Mouse (Mus musculus): ENCODE measurements at regions not wholly inside any gene's neighbourhood (a gene's known extent, or its start where the extent isn't known, plus 50 kb on each side); places are given as distances from the start of the nearest gene placed in this dataset.

GRCm38 (mm10) chr19:37492572-37492971 lies 57.6 kb upstream of the Exoc6 start:
- H3K9me3 ChIP-seq (ENCODE audit: low read depth, low read length), result no peaks in the 10 kb centered on the region
- H3K27me3 ChIP-seq (ENCODE audit: insufficient read depth, low read length), result no peaks in the 10 kb centered on the region; the same call in 1 of the 2 replicates
- 53% methylated on average over 2 of the region's 2 CpGs for WGBS
- no peak for DNase-seq
- TF ChIP-seq CTCF (IDR thresholded peaks at IDR 0.05; ENCODE audit: low read depth), result no peak
- no peaks in the 10 kb centered on the region for H3K4me1 ChIP-seq (ENCODE audit: insufficient read depth)
- no peak overlapping the region for H3K27ac ChIP-seq (ENCODE audit: low read depth)
- no peak overlapping the region for H3K9ac ChIP-seq
- H3K4me2 ChIP-seq, result no peak overlapping the region
- H3K4me3 ChIP-seq (ENCODE audit: low read depth, low read length), result no peak overlapping the region
- ATAC-seq (ENCODE audit: insufficient read depth), result no peak
- no peaks in the 10 kb centered on the region for H3K36me3 ChIP-seq (ENCODE audit: insufficient read depth)

GRCm38 (mm10) chr19:37493378-37493777 lies 56.8 kb upstream of the Exoc6 start:
- H3K27me3 ChIP-seq (ENCODE audit: insufficient read depth, low read length), result no peaks in the 10 kb centered on the region; the same call in 1 of the 2 replicates
- no peak for ATAC-seq (ENCODE audit: insufficient read depth)
- no peak overlapping the region for H3K4me3 ChIP-seq (ENCODE audit: low read depth, low read length)
- no peak for TF ChIP-seq CTCF (IDR thresholded peaks at IDR 0.05; ENCODE audit: low read depth)
- DNase-seq, result no peak
- WGBS, result 24% methylated on average over 9 of the region's 9 CpGs
- H3K9ac ChIP-seq, result no peak overlapping the region
- H3K4me1 ChIP-seq (ENCODE audit: insufficient read depth), result no peaks in the 10 kb centered on the region
- H3K27ac ChIP-seq (ENCODE audit: low read depth), result no peak overlapping the region
- H3K9me3 ChIP-seq (ENCODE audit: low read depth, low read length), result no peaks in the 10 kb centered on the region
- no peaks in the 10 kb centered on the region for H3K36me3 ChIP-seq (ENCODE audit: insufficient read depth)
- H3K4me2 ChIP-seq, result no peak overlapping the region

- Histone ChIP-seq H3K36me3 (ENCODE audit: insufficient read depth) (no peaks in the 10 kb centered on the region), H3K27me3 (ENCODE audit: insufficient read depth, low read length) (no peaks in the 10 kb centered on the region; the same call in 1 of the 2 replicates), H3K4me1 (ENCODE audit: insufficient read depth) (no peaks in the 10 kb centered on the region), H3K4me2 (no peak overlapping the region), H3K9me3 (ENCODE audit: low read depth, low read length) (no peaks in the 10 kb centered on the region), H3K9ac (no peak overlapping the region), H3K27ac (ENCODE audit: low read depth) (peak overlapping the region; percentile 42; the same call in 1 of the 2 replicates), H3K4me3 (ENCODE audit: low read depth, low read length) (no peak overlapping the region)
- no peak for ATAC-seq (ENCODE audit: insufficient read depth)
- DNase-seq, result peak; percentile 53
- 19% methylated on average over 10 of the region's 10 CpGs for WGBS
- no peak for TF ChIP-seq CTCF (IDR thresholded peaks at IDR 0.05; ENCODE audit: low read depth)
These were observed 56.2 kb upstream of the Exoc6 start for GRCm38 (mm10) chr19:37493921-37494485.

GRCm38 (mm10) chr19:37494806-37495205 lies 55.4 kb upstream of the Exoc6 start:
- Histone ChIP-seq H3K4me3 (ENCODE audit: low read depth, low read length) (no peak overlapping the region), H3K27ac (ENCODE audit: low read depth) (no peak overlapping the region), H3K27me3 (ENCODE audit: insufficient read depth, low read length) (no peaks in the 10 kb centered on the region; the same call in 1 of the 2 replicates), H3K4me2 (no peak overlapping the region), H3K9me3 (ENCODE audit: low read depth, low read length) (no peaks in the 10 kb centered on the region), H3K36me3 (ENCODE audit: insufficient read depth) (no peaks in the 10 kb centered on the region), H3K4me1 (ENCODE audit: insufficient read depth) (no peaks in the 10 kb centered on the region), H3K9ac (no peak overlapping the region)
- DNase-seq, result no peak
- ATAC-seq (ENCODE audit: insufficient read depth), result no peak
- WGBS, result 70% methylated on average over 4 of the region's 4 CpGs
- no peak for TF ChIP-seq CTCF (IDR thresholded peaks at IDR 0.05; ENCODE audit: low read depth)

- WGBS, result 82% methylated on average over 22 of the region's 22 CpGs
- no peak overlapping the region for H3K4me2 ChIP-seq
- ATAC-seq (ENCODE audit: insufficient read depth) (no peak), DNase-seq (peak; percentile 34)
- no peak overlapping the region for H3K4me3 ChIP-seq (ENCODE audit: low read depth, low read length)
- H3K4me1 ChIP-seq (ENCODE audit: insufficient read depth), result no peaks in the 10 kb centered on the region
- H3K9ac ChIP-seq, result no peak overlapping the region
- no peaks in the 10 kb centered on the region; the same call in 1 of the 2 replicates for H3K27me3 ChIP-seq (ENCODE audit: insufficient read depth, low read length)
- H3K27ac ChIP-seq (ENCODE audit: low read depth), result no peak overlapping the region
- no peaks in the 10 kb centered on the region for H3K9me3 ChIP-seq (ENCODE audit: low read depth, low read length)
- no peak for TF ChIP-seq CTCF (IDR thresholded peaks at IDR 0.05; ENCODE audit: low read depth)
- no peaks in the 10 kb centered on the region for H3K36me3 ChIP-seq (ENCODE audit: insufficient read depth)
These were observed 54.6 kb upstream of the Exoc6 start for GRCm38 (mm10) chr19:37495319-37496270.

GRCm38 (mm10) chr19:37496759-37497158 lies 53.5 kb upstream of the Exoc6 start:
- no peak for ATAC-seq (ENCODE audit: insufficient read depth)
- TF ChIP-seq CTCF (IDR thresholded peaks at IDR 0.05; ENCODE audit: low read depth), result peak; percentile 21; the same call in 1 of the 2 replicates
- 87% methylated on average over 8 of the region's 8 CpGs for WGBS
- Histone ChIP-seq H3K27ac (ENCODE audit: low read depth) (no peak overlapping the region), H3K4me2 (no peak overlapping the region), H3K4me3 (ENCODE audit: low read depth, low read length) (no peak overlapping the region), H3K36me3 (ENCODE audit: insufficient read depth) (no peaks in the 10 kb centered on the region), H3K27me3 (ENCODE audit: insufficient read depth, low read length) (no peaks in the 10 kb centered on the region; the same call in 1 of the 2 replicates), H3K9ac (no peak overlapping the region), H3K9me3 (ENCODE audit: low read depth, low read length) (no peaks in the 10 kb centered on the region), H3K4me1 (ENCODE audit: insufficient read depth) (no peaks in the 10 kb centered on the region)
- no peak for DNase-seq

GRCm38 (mm10) chr19:37497161-37497560 lies 53.1 kb upstream of the Exoc6 start:
- H3K27me3 ChIP-seq (ENCODE audit: insufficient read depth, low read length), result no peaks in the 10 kb centered on the region; the same call in 1 of the 2 replicates
- H3K9me3 ChIP-seq (ENCODE audit: low read depth, low read length), result no peaks in the 10 kb centered on the region
- 91% methylated on average over 8 of the region's 8 CpGs for WGBS
- TF ChIP-seq CTCF (IDR thresholded peaks at IDR 0.05; ENCODE audit: low read depth), result no peak
- H3K36me3 ChIP-seq (ENCODE audit: insufficient read depth), result no peaks in the 10 kb centered on the region
- no peak overlapping the region for H3K27ac ChIP-seq (ENCODE audit: low read depth)
- no peaks in the 10 kb centered on the region for H3K4me1 ChIP-seq (ENCODE audit: insufficient read depth)
- no peak for ATAC-seq (ENCODE audit: insufficient read depth)
- H3K4me3 ChIP-seq (ENCODE audit: low read depth, low read length), result no peak overlapping the region
- no peak for DNase-seq
- no peak overlapping the region for H3K4me2 ChIP-seq
- no peak overlapping the region for H3K9ac ChIP-seq
